Comparison of ENCODE assay signal across 26 mouse cellular contexts in genomic region chr1:72354856-72355255, GRCm38 (mm10).
"Had no signal": no experiment of that assay in that cellular context is flagged by ENCODE, and none has a peak within 500 bp of the region (broad histone marks: within the 10 kb centered on the region; RNA-seq: fewer than 3 reads in every experiment).

No protein-coding gene starts in this region.

- ATAC-seq: forebrain, embryonic 16.5 days; hindbrain, embryonic 16.5 days; inflammation-experienced regulatory T-cells, adult 6 months; intestine, embryonic 15.5 days; intestine, postnatal 0 days; liver, postnatal 0 days had no signal

- H3K27ac ChIP-seq: gastrocnemius, adult 2 months; heart, embryonic 10.5 days; hindbrain, embryonic 10.5 days; hindbrain, embryonic 12.5 days; hindbrain, embryonic 14.5 days; intestine, embryonic 15.5 days; kidney, postnatal 0 days; layer of hippocampus, adult 2 months; left cerebral cortex, adult 2 months; limb, embryonic 10.5 days; limb, embryonic 12.5 days; liver, embryonic 13.5 days; liver, embryonic 15.5 days had no signal

- H3K36me3 ChIP-seq: intestine, embryonic 15.5 days had no signal

- H3K4me2 ChIP-seq: heart, embryonic 12.5 days; hindbrain, embryonic 12.5 days; hindbrain, embryonic 14.5 days; intestine, embryonic 15.5 days; limb, embryonic 12.5 days; liver, embryonic 11.5 days; liver, embryonic 13.5 days; liver, embryonic 15.5 days had no signal

- H3K9me3 ChIP-seq: heart, embryonic 10.5 days; heart, embryonic 12.5 days; hindbrain, embryonic 10.5 days; hindbrain, embryonic 12.5 days; intestine, embryonic 15.5 days; limb, embryonic 10.5 days; limb, embryonic 12.5 days; liver, embryonic 13.5 days; liver, embryonic 15.5 days had no signal

- H3K4me1 ChIP-seq: heart, embryonic 10.5 days; heart, embryonic 12.5 days; hindbrain, embryonic 10.5 days; hindbrain, embryonic 12.5 days; intestine, embryonic 15.5 days; limb, embryonic 10.5 days; limb, embryonic 12.5 days; liver, embryonic 13.5 days; liver, embryonic 15.5 days had no signal

- H3K27me3 ChIP-seq: heart, embryonic 12.5 days; hindbrain, embryonic 12.5 days; intestine, embryonic 15.5 days; limb, embryonic 12.5 days; liver, embryonic 13.5 days; liver, embryonic 15.5 days had no signal

- H3K9ac ChIP-seq: heart, embryonic 12.5 days; hindbrain, embryonic 12.5 days; hindbrain, embryonic 14.5 days; intestine, embryonic 15.5 days; limb, embryonic 12.5 days; liver, embryonic 13.5 days; liver, embryonic 15.5 days; liver, postnatal 0 days had no signal

- DNase-seq: gastrocnemius, adult 2 months; gastrocnemius, postnatal 10 days; gastrocnemius, postnatal 25 days; heart, adult 18-20 months; heart, postnatal 10 days; heart, postnatal 4 days; liver; liver, embryonic 13.5 days; liver, postnatal 0 days had no signal

- H3K4me3 ChIP-seq: gastrocnemius, adult 2 months; heart, embryonic 10.5 days; heart, embryonic 12.5 days; hindbrain, embryonic 10.5 days; hindbrain, embryonic 12.5 days; intestine, embryonic 15.5 days; layer of hippocampus, adult 2 months; left cerebral cortex, adult 2 months; limb, embryonic 10.5 days; limb, embryonic 12.5 days; liver, embryonic 13.5 days; liver, embryonic 15.5 days had no signal
